Mouse (Mus musculus) embryonic facial prominence, embryonic 14.5 days (tissue): ENCODE results near the gene Olfr1392. TPM values are rescaled to one million over a fixed set of nuclear protein-coding genes. Genes with fewer than 3 reads are reported as not detected.
A peak's percentile ranks its signal among the peaks of the same experiment; 100 is the strongest.

ENCODE experiments used
- ATAC-seq: fragments of 200-750 bp; cut with Nextera tagmentation; 2 replicates; pipeline ENCODE4 v1.8.0; 2017; ENCODE audit warnings: low read depth, moderate number of reproducible peaks, moderate TSS enrichment
- DNase-seq: peaks from one replicate; pipeline ENCODE4 v3.0.0-alpha.2; 2015; ENCODE audit warnings: low spot score
- H3K27ac ChIP-seq: fragments of 300-500 bp; sonication (generic); replicated peaks from 2 replicates; pipeline ENCODE4 v1.5.1; 2014; ENCODE audit warnings: low read depth, mild to moderate bottlenecking, low read length, moderate library complexity
- H3K27me3 ChIP-seq: fragments of 300-500 bp; sonication (generic); replicated peaks from 2 replicates; pipeline ENCODE4 v1.6.1; 2014; ENCODE audit warnings: low read length; ENCODE audit not compliant: control insufficient read depth, insufficient read depth
- H3K36me3 ChIP-seq: fragments of 300-500 bp; sonication (generic); 2 replicates; pipeline ENCODE4 v1.6.1; 2014; ENCODE audit warnings: low read length, mixed read lengths; ENCODE audit not compliant: control insufficient read depth, insufficient read depth
- H3K4me1 ChIP-seq: fragments of 300-500 bp; sonication (generic); 2 replicates; pipeline ENCODE4 v1.6.1; 2014; ENCODE audit warnings: antibody characterized with exemption, low read length; ENCODE audit not compliant: control insufficient read depth, insufficient read depth
- H3K4me2 ChIP-seq: fragments of 300-500 bp; sonication (generic); 2 replicates; pipeline ENCODE4 v1.6.1; 2014; ENCODE audit warnings: low read depth, mild to moderate bottlenecking, low read length, moderate library complexity, mixed read lengths
- H3K4me3 ChIP-seq: fragments of 300-500 bp; sonication (generic); 2 replicates; pipeline ENCODE4 v1.5.1; 2014; ENCODE audit warnings: low read depth, mild to moderate bottlenecking, low read length
- H3K9ac ChIP-seq: fragments of 300-500 bp; sonication (generic); 2 replicates; pipeline ENCODE4 v1.6.1; 2014; ENCODE audit warnings: low read depth, mild to moderate bottlenecking, low read length, moderate library complexity, mixed read lengths
- H3K9me3 ChIP-seq: fragments of 300-500 bp; sonication (generic); 2 replicates; pipeline ENCODE4 v1.6.1; 2016; ENCODE audit warnings: low read length; ENCODE audit not compliant: control insufficient read depth
- WGBS: fragments of 180-500 bp; shearing (Covaris S2); extraction: QIAGEN DNeasy Blood & Tissue Kit; methylation state at CpG from one replicate; pipeline ENCODE4 v1.1.7; 2014; 5-methylcytosine and 5-hydroxymethylcytosine counted together
- polyA plus RNA-seq: library from polyadenylated mRNA; unstranded; fragments of >200 nt; fragmentation: Nextera tagmentation; extraction: Ambion mirVana; gene quantifications from 2 replicates; pipeline ENCODE4 v1.2.1, GENCODE M21; 2014

The Olfr1392 gene
- polyA plus RNA-seq, 1 experiment from 2014 or later: 0.07 TPM

DNA sequence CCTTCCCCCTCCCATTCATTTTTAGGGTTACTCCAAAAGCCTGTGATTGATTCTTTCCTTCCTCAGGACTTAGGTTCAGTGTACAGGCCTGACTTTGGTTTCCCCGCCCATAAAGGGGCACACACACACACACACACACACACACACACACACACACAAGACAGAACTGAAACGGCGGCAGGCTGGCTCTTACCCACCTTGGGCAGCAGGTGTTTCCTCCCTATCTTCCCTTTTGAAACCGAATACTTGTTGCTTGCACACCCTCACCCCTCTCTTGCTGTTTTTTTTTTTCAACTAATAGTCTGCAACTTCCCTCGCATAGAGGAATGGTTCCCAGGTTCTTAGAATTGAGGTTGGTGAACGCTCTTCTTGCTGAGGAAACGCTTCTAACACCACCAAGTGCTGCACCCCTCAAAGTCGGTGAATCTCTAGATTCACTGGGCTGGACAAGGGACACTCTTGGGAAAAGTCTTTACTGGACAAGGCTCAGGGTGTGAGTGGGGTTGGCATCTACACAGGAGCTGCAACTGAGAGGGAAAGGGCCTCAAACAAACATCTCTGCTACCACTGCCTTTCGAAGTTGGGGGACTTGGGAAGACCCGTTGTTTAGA is 35.2 kb upstream of the Olfr1392 start:
- Histone ChIP-seq H3K4me1 (peaks cover 46% of the 10 kb centered on the region), H3K4me2 (peak overlapping the region; percentile 74), H3K4me3 (peak overlapping the region; percentile 75), H3K9ac (peak overlapping the region; percentile 90), H3K27me3 (no peaks in the 10 kb centered on the region), H3K9me3 (no peaks in the 10 kb centered on the region), H3K36me3 (peaks cover 29% of the 10 kb centered on the region), H3K27ac (peak overlapping the region; percentile 92)
- WGBS: 24% methylated on average over 9 of the region's 10 CpGs
- no peak for DNase-seq
- no peak for ATAC-seq

DNA sequence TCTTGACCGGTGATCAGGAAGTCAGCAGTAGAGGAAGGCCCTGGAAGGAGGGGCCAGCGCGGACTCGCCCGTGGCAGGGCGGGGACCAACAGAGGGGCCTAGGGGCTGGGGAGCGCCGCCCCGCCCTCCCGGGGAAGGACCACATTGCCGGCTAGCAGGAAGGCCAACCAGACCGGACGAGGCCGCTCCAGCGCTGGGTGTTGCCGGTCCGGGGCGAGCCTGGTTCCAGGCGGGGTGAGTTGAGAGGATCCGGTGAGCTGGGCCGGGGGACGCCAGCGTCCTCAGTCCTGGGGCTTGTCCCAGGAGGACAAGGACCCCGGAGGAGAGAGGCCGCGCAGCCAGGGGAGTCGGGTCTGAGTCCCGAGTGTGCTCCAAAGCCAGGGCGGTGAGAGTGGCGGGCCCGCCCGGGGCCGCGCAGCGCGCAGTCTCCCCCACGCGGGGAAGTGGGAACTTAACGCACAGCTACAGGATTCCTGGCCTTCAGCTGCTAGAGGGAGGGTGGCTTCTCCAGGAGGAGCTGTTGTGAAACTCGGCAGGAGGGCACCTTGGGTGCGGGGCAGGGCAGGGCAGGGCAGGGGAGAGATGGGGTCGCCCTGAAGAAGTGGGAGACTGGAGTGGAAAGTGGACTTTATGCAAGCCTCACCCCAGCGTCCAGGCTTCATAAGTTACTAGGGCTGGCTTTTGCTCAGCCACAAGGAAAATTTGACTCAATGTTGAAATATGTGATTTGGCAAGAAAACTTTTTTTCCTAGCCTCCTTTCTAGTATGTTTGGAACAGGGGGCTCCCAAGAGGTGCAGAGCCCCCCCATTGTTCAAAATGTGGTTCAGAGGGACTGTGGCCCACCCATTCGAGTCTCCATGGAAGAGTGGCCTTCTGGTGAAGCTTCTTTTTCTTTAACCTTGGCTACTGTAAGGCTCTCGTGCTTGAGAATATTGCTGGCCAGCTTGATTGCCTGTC is 34.4 kb upstream of the Olfr1392 start:
- H3K4me1 ChIP-seq: peaks cover 40% of the 10 kb centered on the region
- H3K36me3 ChIP-seq: peaks cover 37% of the 10 kb centered on the region
- ATAC-seq: peak; percentile 96
- peak overlapping the region; percentile 92 for H3K27ac ChIP-seq
- WGBS: 3% methylated on average over 33 of the region's 45 CpGs
- H3K9me3 ChIP-seq: no peaks in the 10 kb centered on the region
- peak; percentile 92 for DNase-seq
- H3K4me2 ChIP-seq: peak overlapping the region; percentile 74
- H3K27me3 ChIP-seq: no peaks in the 10 kb centered on the region
- H3K4me3 ChIP-seq: peak overlapping the region; percentile 75
- peak overlapping the region; percentile 90 for H3K9ac ChIP-seq

DNA sequence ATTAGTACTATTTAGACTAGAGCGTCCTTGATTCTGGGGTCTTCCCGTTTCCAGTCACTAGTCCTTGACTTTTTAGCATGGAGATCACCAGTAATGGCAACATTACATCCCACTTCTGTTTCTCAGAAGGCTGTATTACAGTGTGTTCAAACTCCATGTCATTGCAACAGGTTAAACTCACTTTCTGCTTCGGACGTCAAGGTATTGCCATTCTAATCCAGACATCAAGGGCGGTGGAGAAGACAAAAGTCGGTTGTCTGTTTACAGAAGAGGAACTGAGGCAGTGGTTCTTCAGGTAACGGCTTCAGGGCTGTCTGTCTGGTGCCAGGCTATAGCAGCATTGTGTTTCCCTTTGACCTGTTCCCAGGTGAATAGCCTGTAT is 33.7 kb upstream of the Olfr1392 start:
- Histone ChIP-seq H3K36me3 (peaks cover 37% of the 10 kb centered on the region), H3K4me3 (peak overlapping the region; percentile 75), H3K27me3 (no peaks in the 10 kb centered on the region), H3K4me1 (peaks cover 40% of the 10 kb centered on the region), H3K9me3 (no peaks in the 10 kb centered on the region), H3K27ac (peak overlapping the region; percentile 92; the same call in 1 of the 2 replicates), H3K4me2 (peak overlapping the region; percentile 74), H3K9ac (peak overlapping the region; percentile 90)
- DNase-seq: no peak
- WGBS: 66% methylated on average over 7 of the region's 7 CpGs
- no peak for ATAC-seq

DNA sequence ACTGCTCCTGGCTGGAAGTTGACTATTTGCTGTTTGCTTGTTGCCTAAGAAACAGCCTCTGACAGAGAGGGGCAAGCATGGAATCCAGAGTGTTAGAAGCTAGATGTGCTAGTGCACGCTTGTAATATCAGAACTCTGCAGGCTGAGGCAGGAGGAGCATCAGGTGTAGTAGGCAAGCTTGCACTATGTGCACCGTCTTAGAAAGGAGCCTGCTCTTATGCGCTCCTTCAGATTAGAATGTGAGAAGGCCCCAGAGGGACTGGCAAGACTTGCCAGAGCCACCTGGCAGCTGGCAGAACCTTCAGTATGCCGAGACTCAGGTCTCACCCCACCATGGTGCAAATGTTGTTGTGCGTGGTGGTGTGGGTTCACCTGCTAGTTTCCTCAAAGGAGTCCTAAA is 33.0 kb upstream of the Olfr1392 start:
- DNase-seq: no peak
- H3K27me3 ChIP-seq: no peaks in the 10 kb centered on the region
- no peaks in the 10 kb centered on the region for H3K9me3 ChIP-seq
- no peak overlapping the region for H3K27ac ChIP-seq
- no peak for ATAC-seq
- H3K36me3 ChIP-seq: peaks cover 42% of the 10 kb centered on the region
- no peak overlapping the region for H3K4me3 ChIP-seq
- 93% methylated on average over 5 of the region's 5 CpGs for WGBS
- H3K4me2 ChIP-seq: peak overlapping the region; percentile 74; the same call in 1 of the 2 replicates
- no peak overlapping the region for H3K9ac ChIP-seq
- H3K4me1 ChIP-seq: peaks cover 37% of the 10 kb centered on the region

DNA sequence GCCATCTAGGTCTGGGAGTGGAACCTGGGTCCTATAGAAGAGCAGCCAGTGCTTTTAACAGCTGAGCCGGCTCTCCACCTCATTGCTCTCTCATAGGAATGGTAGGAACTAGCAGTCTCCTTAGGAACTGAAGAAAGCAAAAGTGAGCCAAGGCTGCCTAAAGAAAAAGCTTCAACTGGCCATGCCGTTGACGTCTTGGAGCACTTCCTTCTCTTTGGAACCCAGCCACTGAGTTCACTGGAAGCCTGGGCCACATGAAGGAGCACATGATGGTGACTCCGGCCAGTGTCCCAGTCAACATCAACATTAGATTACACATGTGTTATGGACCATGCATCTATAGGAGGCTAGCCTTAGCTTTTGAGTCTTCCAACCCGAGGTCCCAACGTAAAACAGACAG is 32.0 kb upstream of the Olfr1392 start:
- H3K9ac ChIP-seq: no peak overlapping the region
- no peak overlapping the region for H3K4me2 ChIP-seq

DNA sequence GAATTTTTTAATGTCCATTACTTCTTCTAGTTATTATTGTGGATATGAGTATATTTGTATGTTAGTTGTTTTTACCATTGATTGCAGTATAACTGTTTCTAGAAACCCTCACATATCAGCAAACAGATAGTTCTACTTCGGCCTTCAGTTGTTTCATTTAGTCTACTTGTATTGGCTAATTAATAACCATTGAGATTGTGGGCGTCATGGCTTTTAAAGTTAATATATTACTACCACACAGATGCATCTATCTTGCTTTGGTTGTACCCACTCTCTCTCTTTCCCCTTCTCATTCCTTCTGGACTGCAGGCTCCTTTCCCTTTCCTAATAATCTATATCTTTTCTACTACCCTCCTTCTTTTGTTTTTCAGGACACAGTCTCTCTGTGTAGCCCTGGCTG is 25.8 kb upstream of the Olfr1392 start:
- Histone ChIP-seq H3K27ac (no peak overlapping the region), H3K36me3 (peaks cover 60% of the 10 kb centered on the region), H3K9ac (no peak overlapping the region), H3K4me3 (no peak overlapping the region), H3K4me1 (no peaks in the 10 kb centered on the region), H3K4me2 (no peak overlapping the region), H3K27me3 (no peaks in the 10 kb centered on the region), H3K9me3 (no peaks in the 10 kb centered on the region)
- ATAC-seq (no peak), DNase-seq (no peak)
- WGBS: 93% methylated on average over 2 of the region's 2 CpGs

More for the DNA sequence above, 32.0 kb upstream of the Olfr1392 start:
- Histone ChIP-seq H3K27ac (no peak overlapping the region), H3K9me3 (no peaks in the 10 kb centered on the region), H3K36me3 (peaks cover 43% of the 10 kb centered on the region), H3K4me1 (peaks cover 30% of the 10 kb centered on the region), H3K4me3 (no peak overlapping the region), H3K27me3 (no peaks in the 10 kb centered on the region)
- DNase-seq: no peak
- no peak for ATAC-seq
- WGBS: 90% methylated on average over 6 of the region's 6 CpGs

DNA sequence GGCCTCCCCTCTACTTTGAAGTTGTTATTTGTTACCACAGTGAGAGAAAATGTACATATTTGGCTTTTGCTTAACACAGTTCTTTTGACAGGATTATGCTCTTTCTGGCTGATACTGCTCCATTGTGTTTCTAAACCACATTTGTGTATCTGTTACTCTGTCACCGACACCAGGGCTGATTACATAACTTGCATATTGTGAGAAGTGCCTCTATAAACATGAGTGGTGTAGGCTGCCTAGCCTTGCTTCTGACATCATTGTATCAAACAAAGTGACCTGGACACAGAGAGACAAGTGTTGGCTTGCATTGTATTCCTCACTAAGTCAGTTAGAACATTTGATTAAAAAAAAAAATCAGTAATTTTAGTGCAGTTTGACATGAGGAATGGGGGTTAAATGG is 25.3 kb upstream of the Olfr1392 start:
- 85% methylated on average over 1 of the region's 1 CpGs for WGBS
- H3K36me3 ChIP-seq: peaks cover 55% of the 10 kb centered on the region

DNA sequence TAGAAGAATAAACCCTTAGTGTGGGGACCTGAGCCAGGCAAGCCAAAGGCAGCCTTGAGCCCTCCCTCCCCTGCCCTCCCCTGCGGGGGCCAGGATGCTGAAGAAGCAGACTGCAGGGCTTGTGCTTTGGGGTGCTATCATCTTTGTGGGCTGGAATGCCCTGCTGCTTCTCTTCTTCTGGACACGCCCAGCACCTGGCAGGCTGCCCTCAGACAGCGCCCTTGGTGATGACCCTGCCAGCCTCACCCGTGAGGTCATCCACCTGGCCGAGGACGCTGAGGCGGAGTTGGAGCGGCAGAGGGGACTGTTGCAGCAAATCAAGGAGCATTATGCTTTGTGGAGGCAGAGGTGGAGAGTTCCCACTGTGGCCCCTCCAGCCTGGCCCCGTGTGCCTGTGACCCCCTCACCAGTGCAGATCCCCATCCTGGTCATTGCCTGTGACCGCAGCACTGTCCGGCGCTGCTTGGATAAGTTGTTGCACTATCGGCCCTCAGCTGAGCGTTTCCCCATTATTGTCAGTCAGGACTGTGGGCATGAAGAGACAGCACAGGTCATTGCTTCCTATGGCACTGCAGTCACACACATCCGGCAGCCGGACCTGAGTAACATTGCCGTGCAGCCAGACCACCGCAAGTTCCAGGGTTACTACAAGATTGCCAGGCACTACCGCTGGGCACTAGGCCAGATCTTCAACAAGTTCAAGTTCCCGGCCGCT is 24.3 kb upstream of the Olfr1392 start:
- no peak for DNase-seq
- no peaks in the 10 kb centered on the region for H3K27me3 ChIP-seq
- peaks cover 46% of the 10 kb centered on the region for H3K36me3 ChIP-seq
- 92% methylated on average over 19 of the region's 21 CpGs for WGBS
- no peak overlapping the region for H3K4me3 ChIP-seq
- H3K4me1 ChIP-seq: no peaks in the 10 kb centered on the region
- H3K9ac ChIP-seq: no peak overlapping the region
- H3K27ac ChIP-seq: no peak overlapping the region
- no peak overlapping the region for H3K4me2 ChIP-seq
- no peaks in the 10 kb centered on the region for H3K9me3 ChIP-seq
- no peak for ATAC-seq

More for the DNA sequence above, 25.3 kb upstream of the Olfr1392 start:
- Histone ChIP-seq H3K4me1 (no peaks in the 10 kb centered on the region), H3K4me2 (no peak overlapping the region), H3K27me3 (no peaks in the 10 kb centered on the region), H3K4me3 (no peak overlapping the region), H3K27ac (no peak overlapping the region), H3K9ac (no peak overlapping the region), H3K9me3 (no peaks in the 10 kb centered on the region)
- ATAC-seq (no peak), DNase-seq (no peak)
